Mouse (Mus musculus): ENCODE data around the gene Lingo1. TPM values are rescaled to one million over a fixed set of nuclear protein-coding genes. Genes with fewer than 3 reads are reported as not detected.

Lingo1 gene
- polyA plus RNA-seq, 1 experiment = not detected

- no peak for TF ChIP-seq GATA1 (IDR thresholded peaks at IDR 0.05; ENCODE audit: low read length)
- TF ChIP-seq TAL1 (IDR thresholded peaks at IDR 0.05; ENCODE audit: low read length) = no peak
- Histone ChIP-seq H3K27me3 (ENCODE audit: control insufficient read depth) (peaks cover under 1% of the 10 kb centered on the region; the same call in 1 of the 2 replicates), H3K36me3 (ENCODE audit: control insufficient read depth) (no peaks in the 10 kb centered on the region), H3K9me3 (ENCODE audit: control insufficient read depth, low read length) (no peaks in the 10 kb centered on the region), H3K4me1 (ENCODE audit: control insufficient read depth) (no peaks in the 10 kb centered on the region), H3K4me3 (replicated peaks) (no peak overlapping the region)
Observed at GRCm38 (mm10) chr9:56627295-56627694, 169.0 kb downstream of the Lingo1 start.

- peaks cover 18% of the 10 kb centered on the region for H3K27me3 ChIP-seq (ENCODE audit: control insufficient read depth)
- no peak for TF ChIP-seq GATA1 (IDR thresholded peaks at IDR 0.05; ENCODE audit: low read length)
- no peak for TF ChIP-seq TAL1 (IDR thresholded peaks at IDR 0.05; ENCODE audit: low read length)
- no peaks in the 10 kb centered on the region for H3K9me3 ChIP-seq (ENCODE audit: control insufficient read depth, low read length)
Observed at GRCm38 (mm10) chr9:56624923-56625322, 171.3 kb downstream of the Lingo1 start.

GRCm38 (mm10) chr9:56623361-56623760 lies 172.9 kb downstream of the Lingo1 start:
- H3K36me3 ChIP-seq (ENCODE audit: control insufficient read depth) = no peaks in the 10 kb centered on the region
- TF ChIP-seq TAL1 (IDR thresholded peaks at IDR 0.05; ENCODE audit: low read length) = no peak
- no peak for TF ChIP-seq GATA1 (IDR thresholded peaks at IDR 0.05; ENCODE audit: low read length)
- H3K4me3 ChIP-seq (replicated peaks) = no peak overlapping the region
- H3K4me1 ChIP-seq (ENCODE audit: control insufficient read depth) = no peaks in the 10 kb centered on the region
- no peaks in the 10 kb centered on the region for H3K9me3 ChIP-seq (ENCODE audit: control insufficient read depth, low read length)
- H3K27me3 ChIP-seq (ENCODE audit: control insufficient read depth) = peaks cover 26% of the 10 kb centered on the region

More at GRCm38 (mm10) chr9:56624923-56625322, 171.3 kb downstream of the Lingo1 start:
- H3K36me3 ChIP-seq (ENCODE audit: control insufficient read depth) = no peaks in the 10 kb centered on the region
- no peak overlapping the region for H3K4me3 ChIP-seq (replicated peaks)
- H3K4me1 ChIP-seq (ENCODE audit: control insufficient read depth) = no peaks in the 10 kb centered on the region

GRCm38 (mm10) chr9:56622761-56623160 lies 173.5 kb downstream of the Lingo1 start:
- Histone ChIP-seq H3K4me3 (replicated peaks) (no peak overlapping the region), H3K27me3 (ENCODE audit: control insufficient read depth) (peaks cover 26% of the 10 kb centered on the region)
- TF ChIP-seq TAL1 (IDR thresholded peaks at IDR 0.05; ENCODE audit: low read length) (no peak), GATA1 (IDR thresholded peaks at IDR 0.05; ENCODE audit: low read length) (no peak)

GRCm38 (mm10) chr9:56620512-56621371 lies 175.5 kb downstream of the Lingo1 start:
- Histone ChIP-seq H3K4me1 (ENCODE audit: control insufficient read depth) (no peaks in the 10 kb centered on the region), H3K36me3 (ENCODE audit: control insufficient read depth) (no peaks in the 10 kb centered on the region), H3K27me3 (ENCODE audit: control insufficient read depth) (peaks cover 26% of the 10 kb centered on the region), H3K9me3 (ENCODE audit: control insufficient read depth, low read length) (no peaks in the 10 kb centered on the region), H3K4me3 (replicated peaks) (no peak overlapping the region)
- TF ChIP-seq TAL1 (IDR thresholded peaks at IDR 0.05; ENCODE audit: low read length) = no peak
- TF ChIP-seq GATA1 (IDR thresholded peaks at IDR 0.05; ENCODE audit: low read length) = no peak

More at GRCm38 (mm10) chr9:56622761-56623160, 173.5 kb downstream of the Lingo1 start:
- Histone ChIP-seq H3K4me1 (ENCODE audit: control insufficient read depth) (no peaks in the 10 kb centered on the region), H3K9me3 (ENCODE audit: control insufficient read depth, low read length) (no peaks in the 10 kb centered on the region), H3K36me3 (ENCODE audit: control insufficient read depth) (no peaks in the 10 kb centered on the region)

GRCm38 (mm10) chr9:56619715-56620114 lies 176.6 kb downstream of the Lingo1 start:
- Histone ChIP-seq H3K4me3 (replicated peaks) (no peak overlapping the region), H3K27me3 (ENCODE audit: control insufficient read depth) (peaks cover 26% of the 10 kb centered on the region), H3K9me3 (ENCODE audit: control insufficient read depth, low read length) (no peaks in the 10 kb centered on the region), H3K4me1 (ENCODE audit: control insufficient read depth) (no peaks in the 10 kb centered on the region), H3K36me3 (ENCODE audit: control insufficient read depth) (no peaks in the 10 kb centered on the region)
- no peak for TF ChIP-seq TAL1 (IDR thresholded peaks at IDR 0.05; ENCODE audit: low read length)
- TF ChIP-seq GATA1 (IDR thresholded peaks at IDR 0.05; ENCODE audit: low read length) = no peak

- Histone ChIP-seq H3K36me3 (ENCODE audit: control insufficient read depth) (no peaks in the 10 kb centered on the region), H3K4me1 (ENCODE audit: control insufficient read depth) (no peaks in the 10 kb centered on the region), H3K9me3 (ENCODE audit: control insufficient read depth, low read length) (no peaks in the 10 kb centered on the region), H3K4me3 (replicated peaks) (no peak overlapping the region), H3K27me3 (ENCODE audit: control insufficient read depth) (peaks cover 26% of the 10 kb centered on the region)
- no peak for TF ChIP-seq TAL1 (IDR thresholded peaks at IDR 0.05; ENCODE audit: low read length)
- TF ChIP-seq GATA1 (IDR thresholded peaks at IDR 0.05; ENCODE audit: low read length) = no peak
Observed at GRCm38 (mm10) chr9:56618660-56619059, 177.6 kb downstream of the Lingo1 start.

- H3K4me3 ChIP-seq (replicated peaks) = no peak overlapping the region
- H3K4me1 ChIP-seq (ENCODE audit: control insufficient read depth) = no peaks in the 10 kb centered on the region
- no peaks in the 10 kb centered on the region for H3K36me3 ChIP-seq (ENCODE audit: control insufficient read depth)
- no peaks in the 10 kb centered on the region for H3K9me3 ChIP-seq (ENCODE audit: control insufficient read depth, low read length)
- H3K27me3 ChIP-seq (ENCODE audit: control insufficient read depth) = peaks cover 20% of the 10 kb centered on the region
- TF ChIP-seq GATA1 (IDR thresholded peaks at IDR 0.05; ENCODE audit: low read length) (no peak), TAL1 (IDR thresholded peaks at IDR 0.05; ENCODE audit: low read length) (no peak)
Observed at GRCm38 (mm10) chr9:56616061-56616460, 180.2 kb downstream of the Lingo1 start.

- 0 out of 2 replicates have a peak, but pooled peaks cover 4% of the 10 kb centered on the region for H3K27me3 ChIP-seq (ENCODE audit: control insufficient read depth)
Observed at GRCm38 (mm10) chr9:56612798-56613183, 183.5 kb downstream of the Lingo1 start.

More at GRCm38 (mm10) chr9:56612798-56613183, 183.5 kb downstream of the Lingo1 start:
- Histone ChIP-seq H3K4me1 (ENCODE audit: control insufficient read depth) (no peaks in the 10 kb centered on the region), H3K4me3 (replicated peaks) (no peak overlapping the region), H3K36me3 (ENCODE audit: control insufficient read depth) (no peaks in the 10 kb centered on the region), H3K9me3 (ENCODE audit: control insufficient read depth, low read length) (no peaks in the 10 kb centered on the region)
- TF ChIP-seq GATA1 (IDR thresholded peaks at IDR 0.05; ENCODE audit: low read length) (no peak), TAL1 (IDR thresholded peaks at IDR 0.05; ENCODE audit: low read length) (no peak)

Measured in erythroblast, embryonic 14.5 days (primary cell).